Mouse (Mus musculus): ENCODE measurements at regions not wholly inside any gene's neighbourhood (a gene's known extent, or its start where the extent isn't known, plus 50 kb on each side); places are given as distances from the start of the nearest gene placed in this dataset.
"Not testable (repeated sequence)": the region's sequence is repeated elsewhere in the genome, so short reads cannot be mapped to it uniquely, and the experiment has no call there.

DNA sequence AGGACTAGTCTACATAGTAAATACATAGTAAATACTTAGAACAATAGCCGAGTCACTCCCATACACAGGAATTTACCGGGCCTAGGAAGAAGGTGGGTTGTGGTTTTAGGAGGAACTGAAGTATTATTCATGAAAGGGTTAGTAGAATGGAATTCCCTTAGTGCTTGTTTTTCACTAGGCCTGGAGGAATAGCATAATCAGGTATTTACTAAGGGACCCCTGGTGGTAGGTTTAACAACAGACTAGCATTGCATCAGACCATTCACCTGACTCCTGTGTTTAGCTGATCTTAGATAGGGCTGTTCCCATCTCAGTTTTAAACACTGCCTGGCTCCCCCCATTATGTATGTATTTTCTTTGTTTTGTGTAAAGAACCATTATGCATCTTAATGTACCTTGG lies 339.0 kb downstream of the Dync2h1 start:
- H3K27ac ChIP-seq (ENCODE audit: low read depth); H3K9ac ChIP-seq (replicated peaks; ENCODE audit: low read depth, low read length); ATAC-seq (ENCODE audit: insufficient read depth, low read depth); H3K4me2 ChIP-seq (ENCODE audit: low read depth, low read length); H3K9me3 ChIP-seq (replicated peaks; ENCODE audit: control insufficient read depth, low read length); DNase-seq (ENCODE audit: low spot score); H3K4me3 ChIP-seq (ENCODE audit: low read depth, low read length); H3K4me1 ChIP-seq (ENCODE audit: control insufficient read depth, insufficient read depth); H3K36me3 ChIP-seq (replicated peaks; ENCODE audit: control insufficient read depth, insufficient read depth, low read length); H3K27me3 ChIP-seq (ENCODE audit: control insufficient read depth, insufficient read depth, low read length): not testable (repeated sequence)
- WGBS: 88% methylated on average over 2 of the region's 2 CpGs

DNA sequence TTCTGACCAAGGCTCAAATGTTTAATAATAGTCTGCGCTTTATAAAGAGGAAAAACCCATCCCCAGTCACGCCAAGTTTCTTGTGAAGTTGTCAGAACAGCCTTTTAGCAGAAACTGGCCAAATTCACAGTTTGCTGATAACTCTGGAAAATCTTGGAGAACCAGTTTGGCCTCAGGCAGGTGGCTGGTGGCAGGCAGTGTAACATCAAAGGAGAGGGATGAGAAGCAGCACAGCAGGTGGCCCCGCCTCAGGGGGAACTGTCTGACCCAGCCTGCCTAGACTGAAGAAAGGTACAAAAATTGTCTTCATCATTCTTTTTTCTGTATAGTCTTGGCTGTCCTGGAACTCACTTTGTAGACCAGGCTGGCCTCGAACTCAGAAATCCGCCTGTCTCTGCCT lies 349.3 kb downstream of the Dync2h1 start:
- not testable (repeated sequence) for DNase-seq (ENCODE audit: low spot score); H3K27me3 ChIP-seq (ENCODE audit: control insufficient read depth, insufficient read depth, low read length); H3K36me3 ChIP-seq (replicated peaks; ENCODE audit: control insufficient read depth, insufficient read depth, low read length); H3K9me3 ChIP-seq (replicated peaks; ENCODE audit: control insufficient read depth, low read length); H3K4me1 ChIP-seq (ENCODE audit: control insufficient read depth, insufficient read depth); H3K9ac ChIP-seq (replicated peaks; ENCODE audit: low read depth, low read length); ATAC-seq (ENCODE audit: insufficient read depth, low read depth); H3K27ac ChIP-seq (ENCODE audit: low read depth); H3K4me2 ChIP-seq (ENCODE audit: low read depth, low read length); H3K4me3 ChIP-seq (ENCODE audit: low read depth, low read length)
- 79% methylated on average over 5 of the region's 5 CpGs for WGBS

DNA sequence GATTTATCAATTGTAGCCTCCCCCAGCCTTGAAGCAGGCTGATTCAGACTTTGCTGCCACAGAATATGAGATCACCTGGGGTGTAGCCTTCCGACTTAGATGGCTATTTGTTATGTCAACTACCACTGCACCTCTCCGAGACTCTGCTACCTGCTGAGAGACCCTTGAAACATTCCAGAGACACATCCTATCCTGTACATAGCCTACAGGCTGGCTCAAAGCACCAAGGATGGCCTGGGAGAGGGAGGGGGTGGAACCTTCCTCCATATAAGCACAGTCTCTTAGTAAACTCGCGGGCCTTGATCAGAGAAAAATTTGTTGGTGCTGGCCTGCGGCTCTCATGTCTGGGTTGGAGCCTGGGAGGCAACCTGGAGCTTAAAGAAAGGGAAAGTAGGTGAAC lies 349.8 kb downstream of the Dync2h1 start:
- Histone ChIP-seq H3K27me3 (ENCODE audit: control insufficient read depth, insufficient read depth, low read length) (no peaks in the 10 kb centered on the region), H3K4me2 (ENCODE audit: low read depth, low read length) (no peak overlapping the region), H3K9me3 (replicated peaks; ENCODE audit: control insufficient read depth, low read length) (no peaks in the 10 kb centered on the region), H3K27ac (ENCODE audit: low read depth) (no peak overlapping the region), H3K9ac (replicated peaks; ENCODE audit: low read depth, low read length) (no peak overlapping the region), H3K36me3 (replicated peaks; ENCODE audit: control insufficient read depth, insufficient read depth, low read length) (no peaks in the 10 kb centered on the region), H3K4me1 (ENCODE audit: control insufficient read depth, insufficient read depth) (no peaks in the 10 kb centered on the region), H3K4me3 (ENCODE audit: low read depth, low read length) (no peak overlapping the region)
- TF ChIP-seq CTCF (IDR thresholded peaks at IDR 0.05; ENCODE audit: low read depth) (no peak), EP300 (IDR thresholded peaks at IDR 0.05; ENCODE audit: low read depth) (no peak)
- DNase-seq (ENCODE audit: low spot score) (no peak), ATAC-seq (ENCODE audit: insufficient read depth, low read depth) (no peak)
- 57% methylated on average over 5 of the region's 5 CpGs for WGBS

DNA sequence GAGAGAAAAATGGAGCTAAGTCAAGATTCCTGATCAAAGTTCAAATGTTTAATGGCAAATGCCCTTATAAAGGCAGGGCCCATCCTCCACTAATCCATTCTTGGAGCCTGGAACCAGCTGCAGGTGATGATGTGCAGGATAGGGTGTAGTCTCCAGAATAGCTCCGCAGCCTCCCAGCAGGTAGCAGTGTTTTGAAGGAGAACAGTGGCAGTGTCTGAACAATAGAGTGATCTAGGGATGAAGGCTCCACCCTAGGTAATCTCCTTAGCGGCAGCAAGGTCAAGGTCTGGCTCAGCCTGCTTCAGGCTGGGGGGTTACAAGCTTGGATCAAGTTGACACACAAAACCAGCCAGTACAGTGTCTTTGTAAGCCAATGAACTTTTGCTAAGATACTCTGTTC lies 351.4 kb downstream of the Dync2h1 start:
- no peak for TF ChIP-seq EP300 (IDR thresholded peaks at IDR 0.05; ENCODE audit: low read depth)
- TF ChIP-seq CTCF (IDR thresholded peaks at IDR 0.05; ENCODE audit: low read depth): no peak

DNA sequence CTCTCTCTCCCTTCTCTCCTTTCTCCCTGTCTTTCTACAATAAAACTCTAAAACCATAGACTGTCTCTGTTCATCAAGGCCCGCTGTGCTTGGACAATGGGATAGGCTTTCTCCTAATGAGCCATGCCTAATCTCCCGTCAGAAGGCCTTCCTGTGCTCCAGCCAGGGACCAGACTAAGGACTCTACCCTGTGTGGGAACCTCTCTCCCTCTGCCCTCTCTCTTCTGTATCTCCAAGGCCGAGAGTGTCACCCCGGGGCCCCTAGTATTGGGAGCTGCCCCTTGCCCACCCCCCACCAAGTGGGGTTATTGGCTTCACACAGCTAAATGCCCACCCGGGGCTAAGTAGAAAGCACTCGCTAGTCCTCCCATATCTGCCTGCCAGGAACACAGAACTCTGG lies 352.6 kb downstream of the Dync2h1 start:
- not testable (repeated sequence) for H3K27ac ChIP-seq (ENCODE audit: low read depth); H3K36me3 ChIP-seq (replicated peaks; ENCODE audit: control insufficient read depth, insufficient read depth, low read length); H3K9me3 ChIP-seq (replicated peaks; ENCODE audit: control insufficient read depth, low read length); H3K9ac ChIP-seq (replicated peaks; ENCODE audit: low read depth, low read length); H3K4me3 ChIP-seq (ENCODE audit: low read depth, low read length); H3K4me2 ChIP-seq (ENCODE audit: low read depth, low read length); ATAC-seq (ENCODE audit: insufficient read depth, low read depth); DNase-seq (ENCODE audit: low spot score); H3K27me3 ChIP-seq (ENCODE audit: control insufficient read depth, insufficient read depth, low read length); H3K4me1 ChIP-seq (ENCODE audit: control insufficient read depth, insufficient read depth)
- 79% methylated on average over 6 of the region's 6 CpGs for WGBS

More for the DNA sequence above, 351.4 kb downstream of the Dync2h1 start:
- Histone ChIP-seq H3K4me1 (ENCODE audit: control insufficient read depth, insufficient read depth) (no peaks in the 10 kb centered on the region), H3K9me3 (replicated peaks; ENCODE audit: control insufficient read depth, low read length) (no peaks in the 10 kb centered on the region), H3K4me3 (ENCODE audit: low read depth, low read length) (no peak overlapping the region), H3K9ac (replicated peaks; ENCODE audit: low read depth, low read length) (no peak overlapping the region), H3K27me3 (ENCODE audit: control insufficient read depth, insufficient read depth, low read length) (no peaks in the 10 kb centered on the region), H3K36me3 (replicated peaks; ENCODE audit: control insufficient read depth, insufficient read depth, low read length) (no peaks in the 10 kb centered on the region), H3K27ac (ENCODE audit: low read depth) (no peak overlapping the region), H3K4me2 (ENCODE audit: low read depth, low read length) (no peak overlapping the region)
- 55% methylated on average over 2 of the region's 2 CpGs for WGBS
- ATAC-seq (ENCODE audit: insufficient read depth, low read depth): no peak
- DNase-seq (ENCODE audit: low spot score): no peak

DNA sequence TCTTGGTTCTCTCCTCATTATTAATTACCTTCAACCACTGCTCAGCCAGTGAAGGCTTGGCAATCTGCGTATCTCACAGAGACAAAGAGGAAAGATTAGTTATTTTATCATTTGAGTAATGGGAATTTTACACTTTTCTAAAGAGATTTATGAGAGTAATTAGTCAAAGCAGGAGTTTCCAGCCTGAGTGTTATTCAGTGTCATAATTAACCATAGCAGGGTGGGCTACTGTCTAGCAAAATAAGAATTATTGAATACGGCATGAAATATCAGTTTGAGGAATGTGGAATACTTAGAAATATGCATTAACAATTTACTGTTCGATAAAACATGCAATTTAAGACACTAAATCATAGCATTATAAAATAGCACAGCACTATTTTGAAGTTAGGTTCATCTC lies 357.7 kb downstream of the Dync2h1 start:
- no peak overlapping the region for H3K27ac ChIP-seq (ENCODE audit: low read depth)

More for the DNA sequence above, 357.7 kb downstream of the Dync2h1 start:
- Histone ChIP-seq H3K4me3 (ENCODE audit: low read depth, low read length) (no peak overlapping the region), H3K4me1 (ENCODE audit: control insufficient read depth, insufficient read depth) (no peaks in the 10 kb centered on the region), H3K4me2 (ENCODE audit: low read depth, low read length) (no peak overlapping the region), H3K36me3 (replicated peaks; ENCODE audit: control insufficient read depth, insufficient read depth, low read length) (no peaks in the 10 kb centered on the region), H3K27me3 (ENCODE audit: control insufficient read depth, insufficient read depth, low read length) (no peaks in the 10 kb centered on the region), H3K9me3 (replicated peaks; ENCODE audit: control insufficient read depth, low read length) (no peaks in the 10 kb centered on the region), H3K9ac (replicated peaks; ENCODE audit: low read depth, low read length) (no peak overlapping the region)
- DNase-seq (ENCODE audit: low spot score): no peak
- ATAC-seq (ENCODE audit: insufficient read depth, low read depth): no peak
- WGBS: 83% methylated on average over 3 of the region's 3 CpGs
- no peak for TF ChIP-seq CTCF (IDR thresholded peaks at IDR 0.05; ENCODE audit: low read depth)
- TF ChIP-seq EP300 (IDR thresholded peaks at IDR 0.05; ENCODE audit: low read depth): no peak

Measured in heart, postnatal 0 days (tissue).